Mouse (Mus musculus): ENCODE measurements at regions not wholly inside any gene's neighbourhood (a gene's known extent, or its start where the extent isn't known, plus 50 kb on each side); places are given as distances from the start of the nearest gene placed in this dataset.

- TF ChIP-seq CTCF (IDR thresholded peaks at IDR 0.05): no peak
- TF ChIP-seq POLR2A (IDR thresholded peaks at IDR 0.05; ENCODE audit: insufficient read depth, low read depth, low read length): no peak
- no peak for TF ChIP-seq EP300 (IDR thresholded peaks at IDR 0.05; ENCODE audit: insufficient read depth, low read depth, low read length)
These were observed 715.9 kb upstream of the Kirrel3 start for GRCm38 (mm10) chr9:33769811-33770210.

All from heart, adult 2 months (tissue).